Mouse (Mus musculus) liver, embryonic 11.5 days (tissue): ENCODE results near the gene Olfr837. TPM values are rescaled to one million over a fixed set of nuclear protein-coding genes. Genes with fewer than 3 reads are reported as not detected.
"Not testable (repeated sequence)": the region's sequence is repeated elsewhere in the genome, so short reads cannot be mapped to it uniquely, and the experiment has no call there.

Experiments used
- ATAC-seq: fragments of 200-750 bp; cut with Nextera tagmentation; replicated peaks from 2 replicates; pipeline ENCODE4 v1.8.0; 2017; ENCODE audit warnings: moderate number of reproducible peaks, mild to moderate bottlenecking, moderate TSS enrichment, moderate library complexity; ENCODE audit not compliant: low FRiP score
- DNase-seq: peaks from one replicate; pipeline ENCODE4 v3.0.0-alpha.2; 2017; ENCODE audit warnings: low spot score
- H3K27ac ChIP-seq: fragments of 300-500 bp; sonication (generic); 2 replicates; pipeline ENCODE4 v1.5.1; 2014; ENCODE audit warnings: mild to moderate bottlenecking, low read depth, low read length, control low read depth
- H3K27me3 ChIP-seq: fragments of 300-500 bp; sonication (generic); replicated peaks from 2 replicates; pipeline ENCODE4 v1.6.1; 2014; ENCODE audit warnings: low read length, mixed read lengths; ENCODE audit not compliant: control insufficient read depth, insufficient read depth
- H3K36me3 ChIP-seq: fragments of 300-500 bp; sonication (generic); 2 replicates; pipeline ENCODE4 v1.6.1; 2014; ENCODE audit warnings: mild to moderate bottlenecking, low read length, moderate library complexity, mixed read lengths; ENCODE audit not compliant: control insufficient read depth, insufficient read depth
- H3K4me1 ChIP-seq: fragments of 300-500 bp; sonication (generic); replicated peaks from 2 replicates; pipeline ENCODE4 v1.6.1; 2014; ENCODE audit warnings: low read length, mixed read lengths; ENCODE audit not compliant: control insufficient read depth, insufficient read depth
- H3K4me2 ChIP-seq: fragments of 300-500 bp; sonication (generic); 2 replicates; pipeline ENCODE4 v1.6.1; 2014; ENCODE audit warnings: mild to moderate bottlenecking, control low read depth, moderate library complexity
- H3K4me3 ChIP-seq: fragments of 300-500 bp; sonication (generic); 2 replicates; pipeline ENCODE4 v1.5.1; 2014; ENCODE audit warnings: low read depth, low read length, control low read depth
- H3K9ac ChIP-seq: fragments of 300-500 bp; sonication (generic); 2 replicates; pipeline ENCODE4 v1.6.1; 2014; ENCODE audit warnings: low read depth, low read length, control low read depth
- H3K9me3 ChIP-seq: fragments of 300-500 bp; sonication (generic); 2 replicates; pipeline ENCODE4 v1.6.1; 2016; ENCODE audit warnings: low read length, inconsistent platforms, mixed read lengths; ENCODE audit not compliant: control insufficient read depth
- WGBS: fragments of 180-500 bp; shearing (Covaris S2); extraction: QIAGEN DNeasy Blood & Tissue Kit; methylation state at CpG from one replicate; pipeline ENCODE4 v1.1.7; 2014; 5-methylcytosine and 5-hydroxymethylcytosine counted together
- polyA plus RNA-seq: library from polyadenylated mRNA; unstranded; fragments of >200 nt; fragmentation: Nextera tagmentation; extraction: Ambion mirVana; gene quantifications from 2 replicates; pipeline ENCODE4 v1.2.1, GENCODE M21; 2014

The Olfr837 gene
- polyA plus RNA-seq = not detected in 2 replicates

DNA sequence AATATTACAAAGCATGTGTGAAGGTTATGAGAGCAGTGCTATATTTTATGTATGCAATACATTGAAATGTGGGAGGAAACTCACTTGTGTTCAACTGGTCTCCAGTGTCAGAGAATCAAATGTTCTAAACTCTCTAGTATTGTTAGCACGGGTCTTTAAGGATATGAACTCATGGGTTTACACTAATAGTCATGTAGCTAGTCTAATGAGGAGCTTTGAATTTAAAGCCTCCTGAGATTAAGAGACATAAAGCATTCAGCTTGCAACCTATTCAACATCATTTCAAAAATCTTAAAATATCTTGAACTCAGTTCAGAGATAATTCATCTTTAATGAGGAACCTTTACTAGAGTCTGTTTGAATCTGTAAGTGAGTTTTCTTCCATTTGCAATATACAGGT lies at the start of gene Olfr837:
TSS of gene Olfr837 (plus strand) at position 301 of the 400 bp plus-strand sequence.
- 60% methylated on average over 1 of the region's 1 CpGs for WGBS
- Histone ChIP-seq H3K4me1 (no peaks in the 10 kb centered on the region), H3K27ac (no peak within 1 kb of the TSS), H3K9me3 (no peaks in the 10 kb centered on the region), H3K27me3 (no peaks in the 10 kb centered on the region), H3K4me2 (no peak within 1 kb of the TSS), H3K36me3 (no peaks in the 10 kb centered on the region), H3K9ac (no peak within 1 kb of the TSS), H3K4me3 (no peak within 1 kb of the TSS)
- ATAC-seq (no peak), DNase-seq (no peak)

DNA sequence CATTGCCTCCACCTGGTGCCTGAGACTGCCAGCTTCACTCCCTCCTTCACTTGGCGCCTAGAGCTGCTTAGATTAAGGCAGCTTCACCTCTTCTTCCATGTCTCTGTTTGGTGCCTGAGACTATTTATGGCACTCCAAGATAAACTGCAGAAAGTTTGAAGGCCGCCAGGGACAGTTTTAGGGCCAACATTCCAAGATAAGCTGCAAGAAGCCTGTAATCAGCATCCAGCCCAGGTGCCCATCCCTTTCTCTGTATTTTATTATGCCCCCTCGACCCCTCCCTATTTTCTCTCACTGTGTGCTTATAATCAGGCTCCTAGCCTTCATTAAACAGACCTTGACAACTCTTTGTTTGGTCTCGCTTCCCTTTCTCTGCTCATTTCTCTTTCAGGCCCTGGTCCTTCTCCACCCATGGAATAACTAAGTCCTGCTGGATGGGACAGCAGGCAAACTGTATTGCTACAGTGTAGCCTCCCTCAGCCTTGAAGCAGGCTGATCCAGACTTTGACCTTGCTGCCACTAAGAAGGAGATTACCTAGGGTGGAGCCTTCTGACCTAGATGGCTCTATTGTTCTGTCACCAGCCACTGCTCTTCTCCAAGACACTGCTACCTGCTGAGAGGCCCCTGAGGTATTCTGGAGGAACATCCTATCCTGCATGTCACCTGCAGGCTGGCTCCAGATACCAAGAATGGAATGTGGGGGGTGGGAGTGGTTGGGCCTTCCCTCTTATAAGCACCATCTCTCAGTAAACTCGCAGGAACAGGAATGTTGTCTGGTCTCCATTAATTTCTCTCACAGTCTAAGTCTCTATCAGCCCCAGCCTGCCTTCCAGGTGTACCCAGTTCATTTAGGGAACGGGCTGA lies 43.0 kb upstream of the Olfr837 start:
- H3K9ac ChIP-seq, H3K4me1 ChIP-seq, ATAC-seq, H3K27me3 ChIP-seq, H3K4me3 ChIP-seq, H3K27ac ChIP-seq, H3K9me3 ChIP-seq, H3K36me3 ChIP-seq, DNase-seq, H3K4me2 ChIP-seq: not testable (repeated sequence)
- WGBS = 47% methylated on average over 6 of the region's 6 CpGs

DNA sequence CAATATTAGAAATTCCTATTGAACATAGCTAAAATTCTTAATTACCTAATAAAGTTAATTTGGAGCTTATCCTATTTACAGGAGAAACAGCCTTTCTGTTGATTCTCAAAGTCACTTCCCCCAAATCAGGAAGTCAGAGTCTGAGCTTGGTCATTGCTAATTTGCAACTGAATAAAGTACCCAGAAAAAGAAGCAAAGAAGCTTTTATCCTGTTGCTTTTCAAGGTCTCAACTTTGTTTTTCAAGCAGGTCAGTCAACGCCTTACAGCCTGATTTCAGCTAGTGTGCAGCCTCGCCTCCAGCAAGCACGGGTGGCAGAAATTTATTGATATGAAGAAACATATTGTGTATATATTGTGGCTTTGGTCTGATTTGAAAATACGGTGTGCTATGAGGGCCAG lies 38.8 kb upstream of the Olfr837 start:
- Histone ChIP-seq H3K9ac (no peak overlapping the region), H3K27ac (no peak overlapping the region), H3K27me3 (no peaks in the 10 kb centered on the region), H3K9me3 (no peaks in the 10 kb centered on the region), H3K4me1 (no peaks in the 10 kb centered on the region), H3K4me2 (no peak overlapping the region), H3K36me3 (no peaks in the 10 kb centered on the region), H3K4me3 (no peak overlapping the region)
- DNase-seq (no peak), ATAC-seq (no peak)
- 81% methylated on average over 4 of the region's 4 CpGs for WGBS

DNA sequence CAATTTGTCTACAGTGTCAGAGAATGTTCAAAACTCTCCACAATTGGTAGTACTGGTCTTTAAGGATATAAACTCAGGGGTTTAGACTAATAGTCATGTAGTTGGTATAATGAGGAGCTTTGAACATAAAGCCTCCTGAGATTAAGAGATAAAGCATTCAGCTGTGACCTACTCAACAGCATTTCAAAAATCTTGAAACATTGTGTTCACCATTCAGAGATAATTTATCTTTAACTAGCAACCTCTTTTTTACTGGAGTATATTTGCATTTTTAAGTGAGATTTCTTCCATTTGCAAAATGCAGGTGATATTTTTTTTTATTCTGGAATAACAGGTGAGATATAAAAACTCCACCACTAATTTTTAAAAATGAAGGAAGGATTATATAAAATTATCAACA lies 16.0 kb upstream of the Olfr837 start, which contains the start of gene Olfr836:
TSS of gene Olfr836 (plus strand) at position 301 of the 400 bp plus-strand sequence.
- H3K4me1 ChIP-seq = no peaks in the 10 kb centered on the region
- H3K4me3 ChIP-seq = no peak within 1 kb of the TSS
- no peaks in the 10 kb centered on the region for H3K9me3 ChIP-seq
- ATAC-seq (no peak), DNase-seq (no peak)
- no peak within 1 kb of the TSS for H3K4me2 ChIP-seq
- no peak within 1 kb of the TSS for H3K9ac ChIP-seq
- no peaks in the 10 kb centered on the region for H3K27me3 ChIP-seq
- H3K27ac ChIP-seq = no peak within 1 kb of the TSS
- no peaks in the 10 kb centered on the region for H3K36me3 ChIP-seq

DNA sequence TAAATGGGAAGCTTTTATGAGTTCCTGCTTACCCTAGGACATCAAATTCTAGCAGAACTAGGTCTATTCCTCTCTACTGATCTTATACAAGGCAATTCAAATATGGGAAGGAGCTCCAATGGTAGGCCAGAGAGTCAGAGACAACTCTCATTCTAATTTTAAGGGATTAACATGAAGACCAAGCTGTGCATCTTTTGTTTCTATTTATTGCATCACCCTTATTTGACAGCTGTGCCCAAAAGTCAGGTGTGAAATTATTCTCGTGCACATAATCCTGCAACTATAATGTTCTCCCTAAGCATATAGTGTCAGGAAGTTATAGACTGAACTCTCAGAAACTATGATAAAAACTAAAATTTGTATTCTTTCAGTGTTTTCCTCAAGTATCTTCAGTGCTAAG lies 41.1 kb downstream of the Olfr837 start, which contains the start of gene Olfr839-ps1:
TSS of gene Olfr839-ps1 (minus strand) at position 101 of the 400 bp plus-strand sequence.
- DNase-seq = no peak

More for the DNA sequence above, 41.1 kb downstream of the Olfr837 start, which contains the start of gene Olfr839-ps1:
- H3K36me3 ChIP-seq = no peaks in the 10 kb centered on the region
- WGBS = 72% methylated on average over 1 of the region's 1 CpGs
- ATAC-seq = no peak
- no peaks in the 10 kb centered on the region for H3K27me3 ChIP-seq
- no peak within 1 kb of the TSS for H3K9ac ChIP-seq
- no peaks in the 10 kb centered on the region for H3K4me1 ChIP-seq
- H3K4me2 ChIP-seq = no peak within 1 kb of the TSS
- no peaks in the 10 kb centered on the region; the same call in 1 of the 2 replicates for H3K9me3 ChIP-seq
- no peak within 1 kb of the TSS for H3K4me3 ChIP-seq
- H3K27ac ChIP-seq = no peak within 1 kb of the TSS

Other genes with a start within 250 kb of the Olfr837 start
- not detected in 2 replicates for gene Olfr832, start 199.2 kb upstream of the Olfr837 start, polyA plus RNA-seq
- not detected in 2 replicates for gene Olfr834, start 148.3 kb upstream of the Olfr837 start, polyA plus RNA-seq
- not detected in 2 replicates for gene Olfr835, start 103.6 kb upstream of the Olfr837 start, polyA plus RNA-seq
- gene Olfr836, start 15.9 kb upstream of the Olfr837 start, polyA plus RNA-seq = not detected in 2 replicates
- gene Olfr839-ps1, start 41.0 kb downstream of the Olfr837 start, polyA plus RNA-seq = 0.01 TPM in 1 of 2 replicates, not detected in the other
- not detected in 2 replicates for gene Olfr843, start 115.7 kb downstream of the Olfr837 start, polyA plus RNA-seq
- gene Olfr844, start 180.0 kb downstream of the Olfr837 start, polyA plus RNA-seq = not detected in 2 replicates
- not detected in 2 replicates for gene Olfr845, start 200.1 kb downstream of the Olfr837 start, polyA plus RNA-seq
- not detected in 2 replicates for gene Olfr846, start 227.7 kb downstream of the Olfr837 start, polyA plus RNA-seq
- gene Olfr847, start 242.4 kb downstream of the Olfr837 start, polyA plus RNA-seq = not detected in 2 replicates